Mouse (Mus musculus) lung, embryonic 14.5 days (tissue): Measurements from ENCODE around the gene Stap2. TPM values are rescaled to one million over a fixed set of nuclear protein-coding genes. Genes with fewer than 3 reads are reported as not detected.

Source experiments
- ATAC-seq: fragments of 200-750 bp; cut with Nextera tagmentation; 2 replicates; pipeline ENCODE4 v1.8.0; 2017; ENCODE audit warnings: mild to moderate bottlenecking, moderate TSS enrichment, moderate library complexity; ENCODE audit not compliant: insufficient read depth
- DNase-seq: peaks from one replicate; pipeline ENCODE4 v3.0.0-alpha.2; 2015
- H3K27ac ChIP-seq: fragments of 300-500 bp; sonication (generic); 2 replicates; pipeline ENCODE4 v1.5.1; 2014; ENCODE audit warnings: low read depth, mild to moderate bottlenecking, moderate library complexity
- H3K27me3 ChIP-seq: fragments of 300-500 bp; sonication (generic); 2 replicates; pipeline ENCODE4 v1.6.1; 2014; ENCODE audit warnings: low read length, control low read depth; ENCODE audit not compliant: insufficient read depth
- H3K36me3 ChIP-seq: fragments of 300-500 bp; sonication (generic); 2 replicates; pipeline ENCODE4 v1.6.1; 2014; ENCODE audit warnings: control low read depth; ENCODE audit not compliant: insufficient read depth
- H3K4me1 ChIP-seq: fragments of 300-500 bp; sonication (generic); 2 replicates; pipeline ENCODE4 v1.6.1; 2014; ENCODE audit warnings: antibody characterized with exemption, control low read depth; ENCODE audit not compliant: insufficient read depth
- H3K4me2 ChIP-seq: fragments of 300-500 bp; sonication (generic); 2 replicates; pipeline ENCODE4 v1.6.1; 2014; ENCODE audit warnings: mild to moderate bottlenecking
- H3K4me3 ChIP-seq: fragments of 300-500 bp; sonication (generic); 2 replicates; pipeline ENCODE4 v1.5.1; 2014; ENCODE audit warnings: low read depth, low read length
- H3K9ac ChIP-seq: fragments of 300-500 bp; sonication (generic); 2 replicates; pipeline ENCODE4 v1.6.1; 2014
- H3K9me3 ChIP-seq: fragments of 300-500 bp; sonication (generic); 2 replicates; pipeline ENCODE4 v1.6.1; 2016; ENCODE audit warnings: low read depth, low read length, control low read depth
- CTCF ChIP-seq: IDR thresholded peaks from 2 replicates; pipeline ENCODE4 v1.5.1; 2016; ENCODE audit warnings: antibody characterized with exemption, low read depth
- WGBS: fragments of 180-500 bp; shearing (Covaris S2); extraction: QIAGEN DNeasy Blood & Tissue Kit; methylation state at CpG from one replicate; pipeline ENCODE4 v1.1.7; 2014; 5-methylcytosine and 5-hydroxymethylcytosine counted together
- polyA plus RNA-seq: library from polyadenylated mRNA; unstranded; fragments of >200 nt; fragmentation: Nextera tagmentation; extraction: Ambion mirVana; gene quantifications from 2 replicates; pipeline ENCODE4 v1.2.1, GENCODE M21; 2014

Gene Stap2
- polyA plus RNA-seq, 1 experiment from 2014 or later = 14.4 TPM

DNA sequence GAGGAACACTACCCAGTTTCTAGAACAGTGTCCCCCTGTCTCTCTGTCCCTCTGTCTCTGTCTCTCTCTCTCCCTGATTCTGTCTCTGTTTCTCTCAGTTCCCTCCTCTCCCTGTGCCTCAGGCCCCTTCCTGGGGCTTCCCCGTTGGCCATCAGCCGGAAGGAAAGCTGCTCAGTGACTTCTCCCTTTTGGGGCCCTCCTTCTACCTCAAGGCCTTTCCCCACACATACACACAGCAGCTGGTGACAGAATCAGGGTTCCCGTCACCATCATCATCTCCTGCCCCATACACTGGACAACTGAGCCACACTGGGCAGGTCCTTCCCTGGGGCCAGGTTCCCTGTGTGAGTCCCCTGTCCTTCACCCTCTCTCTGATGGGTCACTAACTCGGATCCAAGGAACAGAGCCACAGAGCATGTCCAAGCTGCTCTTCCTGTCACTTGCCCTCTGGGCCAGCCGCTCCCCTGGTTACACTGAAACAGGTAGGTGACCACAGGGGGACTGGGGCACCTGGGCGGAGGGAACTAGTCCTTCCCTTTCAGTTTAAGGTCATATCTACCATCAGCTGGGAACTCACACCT lies 52.8 kb downstream of the Stap2 start, which contains the start of gene Ebi3:
Gene Ebi3 (plus strand): TSS at position 194 of the 581 bp plus-strand sequence.
- Histone ChIP-seq H3K4me2 (no peak within 1 kb of the TSS), H3K9me3 (no peaks in the 10 kb centered on the region), H3K27me3 (no peaks in the 10 kb centered on the region), H3K36me3 (no peaks in the 10 kb centered on the region), H3K4me1 (no peaks in the 10 kb centered on the region), H3K4me3 (no peak within 1 kb of the TSS), H3K9ac (no peak within 1 kb of the TSS), H3K27ac (no peak within 1 kb of the TSS)
- DNase-seq (no peak), ATAC-seq (no peak)
- 60% methylated on average over 6 of the region's 6 CpGs for WGBS
- TF ChIP-seq CTCF = no peak

DNA sequence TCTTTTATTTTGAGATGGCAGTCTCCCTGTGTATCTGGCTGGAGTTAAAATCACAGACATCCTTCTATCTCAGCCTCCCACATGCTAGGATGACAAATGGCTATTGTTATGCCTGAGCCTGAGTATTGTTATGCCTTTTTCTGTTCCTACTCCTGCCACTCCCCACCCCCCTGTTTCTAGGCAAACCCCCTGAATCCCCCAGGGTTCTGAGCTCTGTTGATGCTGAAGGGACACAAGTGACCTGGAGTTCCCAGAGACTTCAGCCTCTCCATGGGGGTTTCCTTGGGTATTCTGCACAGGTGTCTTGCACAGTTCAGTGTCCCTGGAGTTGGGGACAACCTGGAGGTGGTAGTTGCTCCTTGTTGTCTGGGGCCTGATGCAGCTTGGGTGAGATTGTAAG lies 53.3 kb downstream of the Stap2 start:
- DNase-seq = no peak
- no peak for TF ChIP-seq CTCF
- Histone ChIP-seq H3K9me3 (no peaks in the 10 kb centered on the region), H3K9ac (no peak overlapping the region), H3K36me3 (no peaks in the 10 kb centered on the region), H3K4me1 (no peaks in the 10 kb centered on the region), H3K4me2 (no peak overlapping the region), H3K27ac (no peak overlapping the region), H3K4me3 (no peak overlapping the region), H3K27me3 (no peaks in the 10 kb centered on the region)
- ATAC-seq = no peak

DNA sequence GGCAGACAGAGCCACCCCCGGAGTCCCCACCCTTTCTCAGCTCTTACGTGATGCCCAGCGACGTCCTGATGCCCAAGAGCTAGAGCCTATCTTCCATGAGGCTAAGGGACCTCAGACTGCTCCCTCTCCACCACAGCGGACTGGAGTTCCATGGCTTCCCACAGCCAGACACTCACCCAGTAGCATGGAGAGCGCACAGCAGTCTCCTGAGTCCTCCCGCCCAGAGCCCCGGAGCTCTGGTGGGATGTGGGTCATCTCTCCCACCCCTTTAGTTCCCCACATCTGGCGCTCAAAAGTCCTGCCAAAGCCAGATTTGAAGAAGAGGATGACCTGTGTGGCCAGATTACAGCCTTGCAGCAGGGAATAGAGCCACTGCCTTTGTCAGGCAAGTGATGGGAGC lies 54.8 kb downstream of the Stap2 start:
- H3K36me3 ChIP-seq = no peaks in the 10 kb centered on the region
- no peak overlapping the region for H3K27ac ChIP-seq
- no peak for ATAC-seq
- H3K27me3 ChIP-seq = no peaks in the 10 kb centered on the region
- no peak overlapping the region for H3K4me2 ChIP-seq
- no peaks in the 10 kb centered on the region for H3K4me1 ChIP-seq
- H3K4me3 ChIP-seq = no peak overlapping the region
- 62% methylated on average over 9 of the region's 9 CpGs for WGBS
- no peaks in the 10 kb centered on the region for H3K9me3 ChIP-seq
- TF ChIP-seq CTCF = no peak
- no peak for DNase-seq
- no peak overlapping the region for H3K9ac ChIP-seq

DNA sequence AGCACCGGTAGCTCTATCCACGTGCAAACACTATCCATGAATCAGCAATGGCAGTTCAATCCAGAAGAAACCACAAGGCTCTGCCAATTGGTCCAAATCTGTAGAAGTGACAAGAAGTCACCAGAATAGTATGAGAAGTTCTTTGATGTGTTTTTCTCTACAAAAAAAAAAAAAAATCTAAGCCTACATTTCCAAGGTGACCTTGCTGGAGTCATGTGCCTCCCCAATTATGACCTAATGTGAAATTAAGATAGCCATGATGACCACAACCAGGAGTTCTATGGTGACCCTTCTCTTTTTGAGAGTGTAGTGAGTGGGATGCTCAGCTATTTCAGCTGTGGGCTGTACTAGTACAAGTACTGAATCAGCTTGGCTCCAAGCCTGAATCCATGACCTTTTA lies 56.0 kb downstream of the Stap2 start, which contains the start of gene Zfp119b:
Gene Zfp119b (minus strand): TSS at position 101 of the 400 bp plus-strand sequence.
- no peaks in the 10 kb centered on the region for H3K27me3 ChIP-seq
- no peak for TF ChIP-seq CTCF
- no peak within 1 kb of the TSS for H3K27ac ChIP-seq
- H3K36me3 ChIP-seq = no peaks in the 10 kb centered on the region
- no peak for ATAC-seq
- no peak within 1 kb of the TSS for H3K4me3 ChIP-seq
- WGBS = 85% methylated on average over 2 of the region's 2 CpGs
- no peak for DNase-seq
- no peaks in the 10 kb centered on the region for H3K4me1 ChIP-seq
- no peak within 1 kb of the TSS for H3K9ac ChIP-seq
- no peak within 1 kb of the TSS for H3K4me2 ChIP-seq
- H3K9me3 ChIP-seq = no peaks in the 10 kb centered on the region

DNA sequence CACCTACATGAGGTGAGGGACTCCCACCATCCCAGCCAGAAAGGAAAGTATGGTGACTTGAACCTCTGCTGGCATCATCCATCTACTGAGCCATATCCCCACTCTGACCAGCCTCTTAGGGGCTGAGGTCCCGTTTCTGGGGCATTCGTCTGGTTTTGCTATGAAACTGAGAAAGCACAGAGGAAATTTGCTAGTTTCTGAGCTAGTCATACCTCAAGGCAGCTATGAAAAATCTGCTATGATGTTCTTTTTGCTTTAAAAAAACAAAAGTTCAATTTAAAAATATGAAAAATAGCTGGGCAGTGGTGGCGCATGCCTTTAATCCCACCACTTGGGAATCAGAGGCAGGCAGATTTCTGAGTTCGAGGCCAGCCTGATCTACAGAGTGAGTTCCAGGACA lies 56.7 kb downstream of the Stap2 start:
- H3K27ac ChIP-seq = no peak overlapping the region
- 85% methylated on average over 4 of the region's 4 CpGs for WGBS
- H3K9me3 ChIP-seq = no peaks in the 10 kb centered on the region
- no peak overlapping the region for H3K9ac ChIP-seq
- no peak for TF ChIP-seq CTCF
- DNase-seq (no peak), ATAC-seq (no peak)
- no peaks in the 10 kb centered on the region for H3K4me1 ChIP-seq
- H3K36me3 ChIP-seq = no peaks in the 10 kb centered on the region
- no peak overlapping the region for H3K4me2 ChIP-seq
- no peaks in the 10 kb centered on the region for H3K27me3 ChIP-seq
- H3K4me3 ChIP-seq = no peak overlapping the region

Other genes with a start within 250 kb of the Stap2 start
- gene Zfp119a, start 126.7 kb downstream of the Stap2 start, polyA plus RNA-seq = 9.9 and 11.5 TPM in 2 replicates
- gene Zfp959, start 113.5 kb downstream of the Stap2 start, polyA plus RNA-seq = 13.3 and 16.4 TPM in 2 replicates
- gene Zfp119b, start 56.1 kb downstream of the Stap2 start, polyA plus RNA-seq = 5.1 and 5.4 TPM in 2 replicates
- gene Ebi3, start 52.9 kb downstream of the Stap2 start, polyA plus RNA-seq = 0.84 and 1.7 TPM in 2 replicates
- gene Yju2, start 46.5 kb downstream of the Stap2 start, polyA plus RNA-seq = 21.8 and 22.0 TPM in 2 replicates
- 11.4 and 12.0 TPM in 2 replicates for gene Shd, start 35.1 kb downstream of the Stap2 start, polyA plus RNA-seq
- gene Fsd1, start 19.1 kb downstream of the Stap2 start, polyA plus RNA-seq = 6.6 and 11.5 TPM in 2 replicates
- gene Mpnd, start 127 bp upstream of the Stap2 start, polyA plus RNA-seq = 127 TPM in 2 replicates
- 154 and 160 TPM in 2 replicates for gene Sh3gl1, start 31.1 kb upstream of the Stap2 start, polyA plus RNA-seq
- 28.0 and 30.4 TPM in 2 replicates for gene Chaf1a, start 34.9 kb upstream of the Stap2 start, polyA plus RNA-seq
- 30.5 and 31.3 TPM in 2 replicates for gene Ubxn6, start 69.4 kb upstream of the Stap2 start, polyA plus RNA-seq
- 96.2 and 111 TPM in 2 replicates for gene Hdgfl2, start 74.0 kb upstream of the Stap2 start, polyA plus RNA-seq
- 0.12 and 0.28 TPM in 2 replicates for gene Plin4, start 104.2 kb upstream of the Stap2 start, polyA plus RNA-seq
- gene Plin5, start 112.0 kb upstream of the Stap2 start, polyA plus RNA-seq = 0.34 and 0.86 TPM in 2 replicates
- 0.17 TPM in 1 of 2 replicates, not detected in the other for gene Lrg1, start 116.4 kb upstream of the Stap2 start, polyA plus RNA-seq
- 1.7 and 1.8 TPM in 2 replicates for gene Sema6b, start 134.8 kb upstream of the Stap2 start, polyA plus RNA-seq
- 14.5 and 16.2 TPM in 2 replicates for gene Tnfaip8l1, start 156.9 kb upstream of the Stap2 start, polyA plus RNA-seq
- gene Mydgf, start 178.3 kb upstream of the Stap2 start, polyA plus RNA-seq = 93.0 and 95.3 TPM in 2 replicates
- gene Dpp9, start 213.3 kb upstream of the Stap2 start, polyA plus RNA-seq = 37.9 and 41.3 TPM in 2 replicates